Mouse (Mus musculus) erythroblast, adult 5-6 weeks (primary cell): Measurements from ENCODE around the gene Fnbp1. TPM values are rescaled to one million over a fixed set of nuclear protein-coding genes. Genes with fewer than 3 reads are reported as not detected.
A peak's percentile ranks its signal among the peaks of the same experiment; 100 is the strongest.

ENCODE experiments used
- ATAC-seq: replicated peaks from 2 replicates; pipeline ENCODE4 v1.8.0; 2016; ENCODE audit warnings: moderate number of reproducible peaks, mild to moderate bottlenecking, moderate TSS enrichment, inconsistent platforms; ENCODE audit not compliant: poor library complexity, low FRiP score, severe bottlenecking
- total RNA-seq, 2 experiments: library from RNA; stranded (forward) in 1 of 2; stranded (reverse) in 1 of 2; fragments of 150-400 nt in 1 of 2; fragments of 200-764, 138-1000 nt in 1 of 2; gene quantifications; 2 replicates each; pipeline versions ENCODE4 v1.2.3 to v1.2.4; 2015 to 2017; ENCODE audit warnings: low replicate concordance in 2 of 2

Fnbp1 gene
- total RNA-seq, 2 experiments from 2014 or later, result 6.1 to 20.4 TPM

GRCm38 (mm10) chr2:31048037-31048436 is 93.8 kb downstream of the Fnbp1 start:
- ATAC-seq, result no peak

- no peak for ATAC-seq
These were observed 98.0 kb downstream of the Fnbp1 start for GRCm38 (mm10) chr2:31043856-31044255.

DNA sequence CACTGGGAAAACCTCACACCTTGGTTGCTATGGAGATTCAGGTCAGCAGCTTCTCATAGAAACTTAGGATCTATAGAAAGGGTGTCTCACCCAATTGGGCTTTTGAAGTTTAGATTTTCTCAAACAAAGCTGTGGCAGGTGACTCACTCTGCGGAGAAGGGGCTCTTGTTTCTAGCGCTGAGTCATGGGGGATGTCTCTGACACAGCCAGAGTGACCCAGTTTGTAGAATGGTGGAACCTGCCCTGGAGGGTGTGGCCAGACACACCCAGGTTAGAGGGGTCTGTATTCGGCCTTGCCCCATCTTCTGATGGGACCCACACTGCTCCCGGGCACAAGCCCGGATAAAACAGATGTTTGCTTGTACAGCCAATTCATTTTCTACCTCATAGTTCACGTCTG is 98.9 kb downstream of the Fnbp1 start:
- no peak for ATAC-seq

GRCm38 (mm10) chr2:31041386-31041785 is 100.4 kb downstream of the Fnbp1 start:
- ATAC-seq, result no peak

- no peak for ATAC-seq
These were observed 101.3 kb downstream of the Fnbp1 start for GRCm38 (mm10) chr2:31040487-31040886.

- ATAC-seq, result no peak
These were observed 101.8 kb downstream of the Fnbp1 start for GRCm38 (mm10) chr2:31040043-31040442.

DNA sequence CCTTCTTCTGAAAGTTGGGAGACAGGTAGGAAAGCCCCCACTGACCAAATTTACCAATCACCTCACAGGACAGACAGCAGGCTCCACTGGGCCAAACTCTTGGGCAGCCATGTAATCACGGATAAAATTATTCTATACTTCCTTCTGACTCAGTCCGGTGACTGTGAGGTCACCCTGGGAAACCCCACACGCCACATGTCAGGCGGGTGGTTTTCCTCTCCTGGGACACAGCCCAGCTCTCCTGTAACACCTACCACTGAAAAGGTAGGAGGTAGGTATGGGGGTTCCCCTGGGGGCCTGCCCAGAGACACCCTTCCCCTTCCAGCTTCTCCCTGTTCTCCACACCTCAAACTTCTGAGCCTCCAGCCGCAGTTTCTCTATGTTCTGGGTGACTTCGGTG is 105.0 kb downstream of the Fnbp1 start:
- ATAC-seq, result no peak

- ATAC-seq, result no peak
These were observed 109.8 kb downstream of the Fnbp1 start for GRCm38 (mm10) chr2:31031972-31032371.

DNA sequence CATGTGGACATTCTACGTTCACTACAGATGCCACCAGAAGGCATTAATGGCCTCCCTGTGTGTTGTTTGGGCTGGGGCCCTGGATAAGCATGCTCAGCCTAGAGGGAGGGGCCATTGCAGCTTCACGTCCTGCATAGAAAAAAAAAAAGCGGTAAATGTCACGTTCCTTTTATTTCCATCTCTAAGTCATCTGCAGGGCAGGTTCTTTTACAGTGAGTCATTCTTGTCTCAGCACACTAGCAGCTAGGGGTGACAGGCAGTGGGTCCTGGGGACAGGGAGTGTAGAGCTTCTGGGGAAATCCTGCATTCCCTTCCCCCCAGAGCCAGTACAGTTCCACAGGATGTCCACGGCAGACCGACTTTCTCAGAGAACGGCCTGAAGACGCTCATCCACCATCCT is 115.2 kb downstream of the Fnbp1 start:
- no peak for ATAC-seq

DNA sequence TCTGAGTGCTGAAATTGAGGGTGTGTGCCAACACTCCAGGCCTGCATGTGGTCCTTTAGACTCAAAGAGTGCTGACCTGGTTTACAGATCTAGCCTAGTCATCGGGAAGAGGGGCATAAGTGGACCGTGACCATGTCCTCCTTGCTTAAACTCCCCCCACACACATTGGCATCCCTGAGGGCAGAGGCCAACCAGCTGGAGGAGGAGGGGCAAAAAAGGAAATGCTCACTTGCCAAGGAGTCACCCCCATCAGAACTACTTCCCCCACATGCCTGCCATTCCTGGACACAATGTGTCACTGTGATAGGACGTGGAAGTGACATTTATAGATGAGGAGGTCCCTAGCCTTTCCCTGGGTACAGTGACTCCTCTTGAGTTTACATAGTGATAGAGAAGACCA is 116.3 kb downstream of the Fnbp1 start:
- no peak for ATAC-seq

GRCm38 (mm10) chr2:31024618-31025370 is 117.0 kb downstream of the Fnbp1 start:
- ATAC-seq, result peak; percentile 65

- ATAC-seq, result no peak
These were observed 117.9 kb downstream of the Fnbp1 start for GRCm38 (mm10) chr2:31023940-31024339.

DNA sequence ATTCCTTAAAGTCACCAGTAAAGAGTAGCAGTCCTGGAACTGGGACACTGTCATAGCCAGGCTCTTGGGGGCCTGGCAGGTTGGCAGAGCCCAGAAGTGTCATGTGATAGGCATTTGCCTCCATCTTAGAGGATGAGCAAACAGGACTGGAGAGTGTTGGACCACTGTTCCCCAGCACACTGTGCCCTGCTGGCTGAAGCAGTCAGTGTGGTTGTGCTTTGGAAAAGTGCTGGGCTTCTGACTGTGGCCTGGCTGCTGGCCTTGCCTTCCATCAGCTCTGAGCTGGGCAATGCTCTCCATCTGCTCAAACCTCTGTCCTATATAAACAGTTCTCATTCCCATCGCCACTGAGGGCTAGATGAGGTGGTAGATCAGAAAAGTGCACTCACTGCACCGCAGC is 121.6 kb downstream of the Fnbp1 start:
- no peak for ATAC-seq

GRCm38 (mm10) chr2:31019011-31019410 is 122.8 kb downstream of the Fnbp1 start:
- ATAC-seq, result no peak

- ATAC-seq, result no peak
These were observed 123.3 kb downstream of the Fnbp1 start for GRCm38 (mm10) chr2:31018519-31018918.

- ATAC-seq, result no peak
These were observed 124.0 kb downstream of the Fnbp1 start for GRCm38 (mm10) chr2:31017625-31018317.

DNA sequence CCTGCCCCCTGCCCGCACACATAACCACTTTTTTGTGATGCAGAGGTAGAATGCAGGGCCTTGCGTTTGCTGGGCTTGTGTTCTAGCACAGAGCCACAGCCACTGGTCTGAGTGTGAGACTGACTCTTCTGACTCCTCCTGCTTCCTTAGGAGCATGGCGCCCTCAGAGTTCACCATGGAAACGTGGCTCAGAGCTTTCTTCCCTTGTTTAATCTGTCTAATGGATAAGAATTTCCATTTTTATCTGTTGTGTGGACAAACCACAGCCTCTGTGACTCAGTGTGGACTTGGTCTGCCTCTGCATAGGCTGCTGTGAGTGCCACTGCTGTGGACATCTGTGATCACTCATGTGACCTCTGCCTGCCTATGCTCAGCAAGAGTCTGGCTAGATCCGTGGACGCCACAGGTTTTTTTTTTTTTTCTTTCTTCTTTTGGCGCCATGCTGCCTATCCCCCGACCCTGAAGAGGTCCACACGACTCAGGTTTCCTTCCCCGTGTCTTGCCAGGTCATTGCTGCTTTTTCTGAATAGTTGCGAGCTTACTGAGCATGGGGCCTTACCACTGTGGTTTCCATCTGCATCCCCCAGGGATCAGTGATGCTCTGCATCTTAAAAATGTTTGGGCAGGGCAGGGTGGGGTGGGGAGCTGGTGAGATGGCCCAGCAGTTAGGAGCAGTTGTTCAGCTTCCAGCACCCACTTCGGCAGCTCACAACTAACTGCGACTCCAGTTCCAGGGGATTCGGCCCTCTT is 128.3 kb downstream of the Fnbp1 start:
- no peak for ATAC-seq

DNA sequence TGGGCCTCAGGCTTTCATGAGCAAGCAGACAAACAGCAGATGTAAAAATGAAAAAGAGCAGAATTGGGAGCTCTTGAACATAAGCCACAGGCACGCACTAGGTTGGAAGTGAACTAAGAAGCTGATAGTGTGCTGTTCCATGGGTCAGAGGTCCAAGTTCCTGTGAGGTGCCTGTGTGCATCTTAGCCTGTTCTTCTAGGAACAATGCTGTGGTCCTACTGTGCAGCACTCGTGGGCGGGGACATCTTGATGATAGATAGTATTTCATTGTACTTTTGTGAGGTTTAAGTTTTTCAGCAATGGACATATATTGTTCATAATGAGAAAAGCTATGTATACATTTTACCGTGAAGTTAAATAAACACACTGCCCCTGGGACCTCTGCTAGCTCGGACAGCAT is 134.6 kb downstream of the Fnbp1 start:
- no peak for ATAC-seq

GRCm38 (mm10) chr2:31006434-31006833 is 135.4 kb downstream of the Fnbp1 start:
- peak; percentile 83 for ATAC-seq

- ATAC-seq, result peak; percentile 46; the same call in 1 of the 2 replicates
These were observed 136.4 kb downstream of the Fnbp1 start for GRCm38 (mm10) chr2:31005453-31005852.

DNA sequence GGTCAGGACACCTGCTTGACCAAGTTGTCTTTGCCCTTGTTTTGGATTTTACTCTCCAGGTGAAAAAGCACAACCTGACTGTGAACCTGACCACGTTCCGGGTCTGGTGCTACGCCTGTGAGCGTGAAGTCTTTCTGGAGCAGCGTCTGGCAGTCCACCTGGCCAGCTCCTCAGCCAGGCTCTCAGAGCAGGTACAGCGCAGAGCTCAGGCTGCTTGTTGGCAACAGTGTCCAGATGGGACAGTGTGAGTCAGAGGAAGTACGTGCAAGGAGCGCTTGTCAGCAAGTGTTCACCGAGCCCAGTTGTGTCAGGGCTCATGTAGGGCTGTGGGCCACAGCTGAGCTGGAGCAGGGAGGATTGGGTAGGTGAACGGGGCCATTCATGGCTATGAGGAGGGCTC is 139.0 kb downstream of the Fnbp1 start:
- ATAC-seq, result no peak
